Mouse (Mus musculus): ENCODE results near the gene Gm45716. TPM values are rescaled to one million over a fixed set of nuclear protein-coding genes. Genes with fewer than 3 reads are reported as not detected.

Gene Gm45716
- total RNA-seq, 2 experiments from 2014 or later = 4.9 to 5.8 TPM

GRCm38 (mm10) chr11:90196521-90197215 lies 9.2 kb downstream of the Gm45716 start:
- intact Hi-C loops (cut with DNase I) = no loop called here

DNA sequence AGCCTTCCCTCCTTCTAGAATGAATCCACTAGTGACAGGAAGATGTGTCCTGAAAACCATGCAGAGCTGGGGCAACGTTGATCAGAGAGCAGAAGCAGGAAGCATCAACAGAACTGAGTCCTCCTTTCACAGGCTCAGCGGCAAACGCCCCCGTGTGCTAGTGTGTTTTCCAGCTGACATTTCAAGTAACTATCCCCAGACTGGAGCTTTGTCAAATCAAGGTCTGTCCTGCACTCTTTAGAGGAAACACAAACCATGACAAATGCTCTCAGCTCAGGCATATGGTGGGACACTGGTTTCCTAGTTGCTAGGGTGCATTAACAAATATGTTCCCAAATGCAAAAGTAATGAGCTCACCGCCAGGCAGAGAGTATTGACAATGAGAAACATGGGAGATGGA lies 10.6 kb downstream of the Gm45716 start:
- intact Hi-C loops (cut with DNase I) = no loop called here
- peak in 1 of 2 experiments; percentile 12 for DNase-seq (ENCODE audit: low spot score in 2 of 2)

More at GRCm38 (mm10) chr11:90196521-90197215, 9.2 kb downstream of the Gm45716 start:
- DNase-seq (ENCODE audit: low spot score in 2 of 2) = no peak

DNA sequence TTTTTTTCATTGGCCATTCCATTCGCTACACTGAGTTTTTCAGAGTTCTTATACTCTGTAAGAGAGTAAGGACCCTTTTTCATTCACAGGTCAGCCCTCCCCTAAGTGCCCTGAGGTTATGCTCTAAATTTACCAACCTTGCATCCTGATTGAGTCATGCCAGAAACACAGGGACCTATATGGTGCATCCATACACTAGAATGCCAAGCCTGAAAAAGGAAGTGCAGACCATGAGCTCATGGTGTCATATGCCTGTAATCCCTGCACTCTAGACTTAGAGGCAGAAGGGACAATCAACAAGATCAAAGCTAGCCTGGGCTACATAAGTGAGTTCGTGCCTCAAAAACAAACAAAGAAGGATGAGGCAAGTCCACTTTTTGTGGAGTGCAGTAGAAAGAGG lies 13.3 kb downstream of the Gm45716 start:
- intact Hi-C loops (cut with DNase I) = no loop called here
- DNase-seq (ENCODE audit: low spot score in 2 of 2) = no peak

DNA sequence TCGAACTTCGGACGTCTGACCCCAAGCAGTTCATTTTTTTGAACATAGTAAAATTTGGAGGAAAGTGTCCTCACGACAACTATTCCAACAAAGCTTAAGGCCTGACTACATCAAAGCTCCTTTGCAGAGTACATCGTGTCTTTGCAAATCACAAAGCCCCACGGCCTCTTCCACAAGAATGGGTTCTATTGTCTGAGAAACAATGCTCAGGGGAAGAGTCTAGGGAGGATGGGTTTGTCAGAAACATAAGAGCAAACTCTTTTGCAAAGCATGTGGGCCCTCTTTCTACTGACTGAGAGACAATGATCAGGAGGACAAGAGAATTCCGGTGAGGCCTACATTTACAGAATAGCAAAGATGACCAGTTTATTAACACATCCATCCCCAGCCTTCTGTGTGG lies 26.8 kb downstream of the Gm45716 start:
- intact Hi-C loops (cut with DNase I) = no loop called here
- DNase-seq (ENCODE audit: low spot score in 2 of 2) = no peak

GRCm38 (mm10) chr11:90220022-90220645 lies 32.7 kb downstream of the Gm45716 start:
- intact Hi-C loops (cut with DNase I) = no loop called here
- no peak for DNase-seq (ENCODE audit: low spot score in 2 of 2)

GRCm38 (mm10) chr11:90220750-90221149 lies 33.3 kb downstream of the Gm45716 start:
- no peak for DNase-seq (ENCODE audit: low spot score in 2 of 2)
- intact Hi-C loops (cut with DNase I) = no loop called here

GRCm38 (mm10) chr11:90224914-90225470 lies 37.5 kb downstream of the Gm45716 start:
- intact Hi-C loops (cut with DNase I) = no loop called here

DNA sequence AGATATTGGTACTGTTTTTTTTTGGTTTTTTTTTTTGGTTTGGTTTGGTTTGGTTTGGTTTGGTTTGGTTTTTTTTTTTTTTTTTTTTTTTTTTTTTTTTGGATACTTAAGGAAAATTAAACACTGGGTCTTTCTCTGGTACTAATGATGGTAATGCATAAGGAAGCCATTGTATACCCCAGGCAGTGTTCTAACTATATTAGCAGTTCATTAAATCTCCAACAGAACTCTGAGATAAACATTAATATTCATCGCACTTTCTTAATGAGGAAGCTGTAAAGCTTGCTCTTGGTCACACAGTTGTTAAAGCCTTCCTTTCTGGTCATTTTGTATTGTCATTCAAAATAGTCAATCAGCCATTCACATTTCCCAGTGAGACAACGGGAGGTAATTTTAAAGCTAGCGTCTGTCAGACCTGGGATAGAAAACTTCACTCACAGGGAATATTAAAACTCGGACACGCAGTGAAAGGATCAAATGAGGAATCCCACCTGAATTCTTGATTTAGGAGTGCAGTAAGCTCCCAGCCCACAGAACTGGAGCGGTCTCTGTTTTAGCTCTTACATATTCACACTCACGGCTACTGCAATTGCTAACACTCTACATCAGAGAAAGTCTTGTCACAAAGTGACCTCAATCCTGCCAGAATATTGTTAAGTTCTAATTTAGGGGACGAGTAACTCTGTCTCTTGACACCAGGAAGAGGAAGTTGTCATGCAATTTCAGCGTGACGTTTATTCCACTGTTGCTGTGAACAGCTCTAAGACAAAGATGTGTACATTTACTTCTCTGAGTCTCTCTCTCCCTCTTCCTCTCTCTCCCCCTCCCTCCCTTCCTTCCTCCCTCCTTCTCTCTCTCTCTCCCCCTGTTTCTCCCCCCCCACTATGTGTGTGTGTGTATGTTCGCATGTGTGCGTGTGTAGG lies 39.8 kb downstream of the Gm45716 start:
- no peak for DNase-seq (ENCODE audit: low spot score in 2 of 2)
- intact Hi-C loops (cut with DNase I) = no loop called here

More at GRCm38 (mm10) chr11:90224914-90225470, 37.5 kb downstream of the Gm45716 start:
- no peak for DNase-seq (ENCODE audit: low spot score in 2 of 2)

GRCm38 (mm10) chr11:90228251-90228949 lies 40.9 kb downstream of the Gm45716 start:
- intact Hi-C loops (cut with DNase I) = no loop called here
- no peak for DNase-seq (ENCODE audit: low spot score in 2 of 2)

- no peak for DNase-seq (ENCODE audit: low spot score in 2 of 2)
- intact Hi-C loops (cut with DNase I) = no loop called here
These were observed 42.3 kb downstream of the Gm45716 start for GRCm38 (mm10) chr11:90229800-90230199.

DNA sequence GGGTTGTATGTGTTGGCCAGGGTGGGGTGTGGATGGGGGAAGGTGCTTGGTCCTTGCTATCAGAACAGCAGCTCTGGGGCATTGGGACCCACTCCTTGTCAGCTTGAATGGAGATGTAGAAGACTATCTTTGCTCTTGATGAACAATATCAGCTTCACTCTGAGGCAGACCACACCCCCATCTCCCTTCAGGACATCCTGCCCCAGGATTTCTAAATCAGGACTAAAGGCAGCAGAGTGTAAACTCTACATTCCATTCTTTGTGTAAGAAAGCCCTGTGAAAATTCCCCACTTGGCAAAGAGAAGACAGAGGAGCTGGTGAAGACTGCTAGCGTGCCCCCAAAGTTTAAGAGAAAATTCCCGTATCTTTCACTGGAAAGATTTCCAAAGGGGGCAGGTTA lies 43.2 kb downstream of the Gm45716 start:
- intact Hi-C loops (cut with DNase I) = no loop called here
- no peak for DNase-seq (ENCODE audit: low spot score in 2 of 2)

DNA sequence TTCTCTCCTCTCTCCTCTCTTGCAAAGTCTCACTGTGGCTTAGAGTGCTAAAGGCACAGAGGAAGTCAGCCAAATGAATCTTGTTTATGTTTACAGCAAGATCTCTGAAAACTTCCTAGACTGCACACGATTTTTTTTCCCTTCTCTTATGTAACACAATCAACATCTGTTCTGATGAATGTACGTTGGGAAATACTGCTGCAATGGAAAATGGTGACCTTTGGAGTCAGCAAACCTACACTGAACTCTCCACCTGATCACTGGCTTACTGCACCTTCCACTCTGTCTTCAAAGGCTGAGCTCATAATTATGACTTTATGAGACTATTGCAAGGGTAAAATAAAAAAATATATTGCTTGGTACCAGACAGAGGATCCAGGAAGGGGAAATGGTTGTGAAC lies 44.1 kb downstream of the Gm45716 start:
- no peak for DNase-seq (ENCODE audit: low spot score in 2 of 2)
- intact Hi-C loops (cut with DNase I) = no loop called here

DNA sequence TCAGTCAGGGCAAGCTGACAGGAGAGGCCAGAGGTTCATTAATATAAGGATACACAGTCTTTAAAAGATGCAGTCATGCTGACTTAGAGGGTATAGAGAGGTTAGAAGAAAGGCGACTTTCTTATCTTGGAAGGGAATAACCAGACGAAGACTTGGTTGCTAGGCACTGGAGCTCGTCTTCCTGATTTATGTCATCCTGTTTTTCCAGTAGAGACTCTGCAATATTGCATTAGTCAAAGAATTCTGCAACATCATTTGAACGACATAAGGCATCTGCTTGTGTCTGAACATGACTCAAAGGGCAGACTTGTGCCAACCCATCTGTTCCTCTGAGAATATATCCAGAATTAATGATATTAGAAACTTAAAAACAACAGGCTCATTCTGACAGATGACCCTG lies 45.2 kb downstream of the Gm45716 start:
- no peak for DNase-seq (ENCODE audit: low spot score in 2 of 2)
- intact Hi-C loops (cut with DNase I) = no loop called here

GRCm38 (mm10) chr11:90235221-90235620 lies 47.7 kb downstream of the Gm45716 start:
- DNase-seq (ENCODE audit: low spot score in 2 of 2) = no peak
- intact Hi-C loops (cut with DNase I) = no loop called here

DNA sequence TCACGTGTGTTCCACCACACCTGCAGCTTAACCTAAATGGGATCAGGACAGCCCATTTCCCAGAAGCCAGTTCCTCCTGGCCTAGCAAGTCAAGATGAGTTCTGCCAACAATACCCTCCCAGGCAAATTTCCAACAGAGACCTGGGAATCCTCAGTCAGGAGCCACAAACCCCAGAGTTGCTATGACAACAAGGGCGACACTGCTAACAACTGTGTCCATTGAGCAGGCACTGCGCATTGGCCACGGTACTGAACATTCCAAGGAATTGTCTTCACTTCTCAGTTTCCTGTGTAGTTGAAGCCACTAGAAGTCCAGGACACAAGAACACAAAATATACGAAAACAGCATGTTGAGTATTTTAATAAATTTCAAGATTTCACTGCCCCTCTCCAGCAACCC lies 50.1 kb downstream of the Gm45716 start:
- intact Hi-C loops (cut with DNase I) = no loop called here
- DNase-seq (ENCODE audit: low spot score in 2 of 2) = no peak

DNA sequence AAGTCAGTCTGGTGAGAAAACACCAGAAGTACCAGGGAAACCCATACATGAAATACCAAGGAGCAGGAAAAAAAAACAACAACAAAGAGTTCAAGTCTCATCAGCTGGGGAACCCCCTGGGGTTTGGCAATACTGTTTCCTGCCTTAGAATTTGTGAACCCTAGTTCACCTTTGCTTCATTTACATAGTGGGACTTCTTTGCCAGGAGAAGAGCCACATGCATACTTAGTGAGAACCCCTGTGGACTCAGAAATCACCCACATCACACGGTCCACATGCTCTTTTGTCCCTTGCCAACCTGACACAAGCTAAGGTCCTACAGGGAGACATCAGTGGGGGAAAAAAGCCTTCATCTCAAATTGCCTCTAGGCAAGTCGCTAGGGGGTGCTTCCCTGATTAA lies 51.2 kb downstream of the Gm45716 start:
- intact Hi-C loops (cut with DNase I) = no loop called here
- DNase-seq (ENCODE audit: low spot score in 2 of 2) = no peak

GRCm38 (mm10) chr11:90240652-90241330 lies 53.3 kb downstream of the Gm45716 start:
- intact Hi-C loops (cut with DNase I) = no loop called here
- DNase-seq (ENCODE audit: low spot score in 2 of 2) = no peak

- intact Hi-C loops (cut with DNase I) = no loop called here
- no peak for DNase-seq (ENCODE audit: low spot score in 2 of 2)
These were observed 54.4 kb downstream of the Gm45716 start for GRCm38 (mm10) chr11:90241874-90242273.

DNA sequence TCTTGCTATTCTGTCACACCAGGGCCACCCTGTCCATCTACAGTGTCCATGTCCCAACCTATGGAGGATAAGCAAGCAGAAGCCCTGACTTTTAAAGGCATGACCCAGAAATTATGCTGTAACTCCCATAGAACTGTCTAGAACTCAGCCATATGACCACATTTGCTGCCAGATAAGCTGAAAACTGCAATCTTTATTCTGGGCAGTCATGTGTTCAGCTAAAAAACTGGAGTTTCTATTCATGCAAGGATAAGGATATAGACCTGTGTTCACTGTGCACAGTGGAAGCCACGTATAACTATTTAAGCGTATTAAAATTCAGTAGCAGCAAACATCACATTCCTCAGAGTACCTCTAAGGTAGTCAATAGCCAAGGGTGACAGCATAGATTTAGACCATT lies 55.8 kb downstream of the Gm45716 start:
- intact Hi-C loops (cut with DNase I) = no loop called here
- peak in 1 of 2 experiments; percentile 64 for DNase-seq (ENCODE audit: low spot score in 2 of 2)

Data from left cerebral cortex, postnatal 14 days (tissue).